Mouse (Mus musculus): ENCODE measurements around the gene Arhgap18. TPM values are rescaled to one million over a fixed set of nuclear protein-coding genes. Genes with fewer than 3 reads are reported as not detected.

The Arhgap18 gene
- polyA plus RNA-seq, 1 experiment: 3.9 TPM

DNA sequence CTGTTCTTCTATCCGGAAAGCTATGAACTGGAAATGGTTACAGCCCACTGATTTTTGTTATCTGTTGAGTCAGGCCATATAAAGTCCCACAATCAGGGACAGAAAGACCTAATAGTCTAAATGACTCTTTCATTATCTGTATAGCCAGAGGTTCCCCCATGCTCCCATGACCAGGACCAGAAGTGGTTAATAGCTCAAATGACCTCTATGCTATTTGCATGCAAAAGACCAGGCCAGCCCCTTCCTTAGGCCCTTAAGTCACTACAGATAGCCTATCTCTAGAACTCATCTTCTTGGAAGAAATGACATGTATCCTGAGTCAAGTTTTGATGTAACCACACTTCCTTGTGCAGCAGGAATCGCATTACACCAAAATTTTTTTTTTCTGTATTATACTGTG, 4.0 kb downstream of the Arhgap18 start:
- H3K4me1 ChIP-seq (ENCODE audit: control insufficient read depth, insufficient read depth, low read length): no peaks in the 10 kb centered on the region; the same call in 1 of the 2 replicates
- TF ChIP-seq POLR2A (IDR thresholded peaks at IDR 0.05; ENCODE audit: borderline replicate concordance, extremely low read depth, low read depth, low read length) (no peak), CTCF (IDR thresholded peaks at IDR 0.05; ENCODE audit: insufficient read depth, low read length) (no peak)
- H3K4me3 ChIP-seq (replicated peaks; ENCODE audit: extremely low read depth, low read depth, low read length): no peak overlapping the region
- DNase-seq: no peak
- 76% methylated on average over 2 of the region's 2 CpGs for WGBS

DNA sequence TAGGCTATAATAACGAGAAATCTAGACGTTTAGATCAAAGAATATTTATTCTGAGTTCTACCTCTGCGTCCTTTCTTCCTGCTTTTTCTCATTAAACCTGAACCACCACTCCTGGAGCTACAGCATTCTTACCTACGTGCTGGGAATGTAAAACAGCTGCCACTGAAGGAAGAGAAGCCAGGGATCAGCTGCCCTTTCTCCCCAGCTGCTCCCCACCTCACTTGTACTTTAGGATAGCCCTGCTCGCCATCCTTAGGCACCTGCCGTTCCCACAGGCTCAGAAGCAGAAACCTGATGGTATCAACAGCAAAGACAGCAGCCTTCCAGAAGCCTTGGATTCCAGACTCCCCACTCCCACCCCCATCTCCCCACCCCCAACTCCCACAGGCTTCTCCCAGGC, 6.2 kb downstream of the Arhgap18 start:
- DNase-seq: no peak
- Histone ChIP-seq H3K4me3 (replicated peaks; ENCODE audit: extremely low read depth, low read depth, low read length) (no peak overlapping the region), H3K4me1 (ENCODE audit: control insufficient read depth, insufficient read depth, low read length) (no peaks in the 10 kb centered on the region)
- WGBS: 41% methylated on average over 6 of the region's 6 CpGs
- no peak for TF ChIP-seq POLR2A (IDR thresholded peaks at IDR 0.05; ENCODE audit: borderline replicate concordance, extremely low read depth, low read depth, low read length)
- no peak for TF ChIP-seq CTCF (IDR thresholded peaks at IDR 0.05; ENCODE audit: insufficient read depth, low read length)

DNA sequence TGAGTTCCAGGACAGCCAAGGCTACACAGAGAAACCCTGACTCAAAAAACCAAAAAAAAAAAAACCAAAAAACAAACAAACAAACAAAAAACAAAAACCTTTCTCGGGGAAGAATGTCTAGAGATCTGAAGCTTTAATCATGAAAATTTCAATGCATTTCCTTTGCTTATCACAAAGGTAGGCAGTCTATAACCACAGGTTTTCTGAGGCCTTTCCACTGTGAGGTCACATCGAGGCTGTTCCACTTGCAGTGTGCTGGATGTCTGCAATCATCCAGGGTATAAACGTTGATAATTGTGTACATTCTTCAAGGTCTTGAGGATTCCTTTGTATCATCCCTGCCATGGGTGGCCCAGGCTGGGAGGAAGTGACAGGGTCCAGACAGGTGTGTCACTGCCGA, 7.9 kb downstream of the Arhgap18 start:
- Histone ChIP-seq H3K4me3 (replicated peaks; ENCODE audit: extremely low read depth, low read depth, low read length) (no peak overlapping the region), H3K4me1 (ENCODE audit: control insufficient read depth, insufficient read depth, low read length) (no peaks in the 10 kb centered on the region)
- WGBS: 78% methylated on average over 4 of the region's 4 CpGs
- TF ChIP-seq CTCF (IDR thresholded peaks at IDR 0.05; ENCODE audit: insufficient read depth, low read length) (no peak), POLR2A (IDR thresholded peaks at IDR 0.05; ENCODE audit: borderline replicate concordance, extremely low read depth, low read depth, low read length) (no peak)
- DNase-seq: no peak

DNA sequence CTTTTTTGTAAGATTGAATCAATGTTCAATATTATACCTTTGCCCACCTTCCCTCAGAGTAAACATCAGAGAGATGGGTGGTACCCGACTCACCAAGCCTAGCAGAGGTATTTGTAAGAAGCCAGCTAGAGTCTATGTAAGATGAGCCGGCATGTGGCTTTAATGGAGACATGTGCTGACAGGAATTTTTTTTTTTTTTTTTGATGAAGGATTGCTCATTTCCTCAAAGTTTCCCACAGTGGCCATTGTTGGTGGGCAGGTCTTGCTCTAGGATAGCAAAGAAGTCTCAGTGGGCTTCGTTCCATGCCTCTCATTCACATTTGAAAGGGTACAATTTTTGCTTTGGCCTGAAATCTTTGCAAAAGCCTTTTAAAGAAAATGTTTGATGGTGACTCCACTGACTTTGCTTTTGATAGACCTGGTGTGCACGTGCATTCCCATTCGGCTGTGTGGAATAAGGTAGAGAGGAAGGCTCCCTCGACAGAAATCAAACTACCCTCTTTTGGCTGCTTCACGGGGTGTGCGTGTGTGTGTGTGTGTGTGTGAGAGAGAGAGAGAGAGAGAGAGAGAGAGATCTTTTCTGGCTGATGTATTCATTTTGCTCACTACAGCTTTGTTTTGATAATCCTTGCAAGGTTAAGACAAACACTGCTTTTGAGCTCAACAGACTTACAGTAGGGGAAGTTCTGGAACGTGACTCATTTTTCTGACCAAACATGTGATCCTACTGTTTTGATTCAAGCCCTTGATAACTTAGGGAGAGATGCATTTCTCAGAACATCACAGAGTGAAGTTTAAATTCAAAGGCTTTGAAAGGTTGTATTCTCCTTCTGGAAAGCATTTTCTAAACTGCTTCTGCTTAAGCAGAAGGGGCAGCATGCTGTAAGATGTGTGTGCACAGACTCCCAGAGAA, 9.0 kb downstream of the Arhgap18 start:
- Histone ChIP-seq H3K4me1 (ENCODE audit: control insufficient read depth, insufficient read depth, low read length) (no peaks in the 10 kb centered on the region), H3K4me3 (replicated peaks; ENCODE audit: extremely low read depth, low read depth, low read length) (no peak overlapping the region)
- TF ChIP-seq CTCF (IDR thresholded peaks at IDR 0.05; ENCODE audit: insufficient read depth, low read length) (no peak), POLR2A (IDR thresholded peaks at IDR 0.05; ENCODE audit: borderline replicate concordance, extremely low read depth, low read depth, low read length) (no peak)
- DNase-seq: no peak
- 39% methylated on average over 9 of the region's 9 CpGs for WGBS

DNA sequence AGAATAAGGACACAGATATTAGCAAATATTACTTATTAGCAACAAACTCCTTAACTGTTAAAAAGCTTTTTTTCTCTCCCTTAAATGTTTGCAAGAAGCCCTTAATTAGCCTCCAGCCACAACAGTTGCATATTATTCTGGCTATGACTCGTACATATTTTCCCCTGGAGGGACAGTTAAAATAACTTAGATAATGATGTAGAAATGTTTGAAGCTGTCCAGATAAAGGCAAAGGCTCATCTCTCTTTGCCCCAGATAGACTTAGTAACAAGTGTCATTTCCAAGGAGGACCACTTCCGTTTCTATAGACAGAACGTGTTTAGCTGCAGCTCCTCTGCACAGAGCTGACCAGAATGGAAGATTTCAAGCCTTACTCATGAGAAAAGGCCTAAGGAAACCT, 14.0 kb downstream of the Arhgap18 start:
- H3K4me3 ChIP-seq (replicated peaks; ENCODE audit: extremely low read depth, low read depth, low read length): no peak overlapping the region
- DNase-seq: no peak
- peaks cover 2% of the 10 kb centered on the region; the same call in 1 of the 2 replicates for H3K4me1 ChIP-seq (ENCODE audit: control insufficient read depth, insufficient read depth, low read length)
- WGBS: 80% methylated on average over 3 of the region's 3 CpGs
- no peak for TF ChIP-seq CTCF (IDR thresholded peaks at IDR 0.05; ENCODE audit: insufficient read depth, low read length)
- no peak for TF ChIP-seq POLR2A (IDR thresholded peaks at IDR 0.05; ENCODE audit: borderline replicate concordance, extremely low read depth, low read depth, low read length)

DNA sequence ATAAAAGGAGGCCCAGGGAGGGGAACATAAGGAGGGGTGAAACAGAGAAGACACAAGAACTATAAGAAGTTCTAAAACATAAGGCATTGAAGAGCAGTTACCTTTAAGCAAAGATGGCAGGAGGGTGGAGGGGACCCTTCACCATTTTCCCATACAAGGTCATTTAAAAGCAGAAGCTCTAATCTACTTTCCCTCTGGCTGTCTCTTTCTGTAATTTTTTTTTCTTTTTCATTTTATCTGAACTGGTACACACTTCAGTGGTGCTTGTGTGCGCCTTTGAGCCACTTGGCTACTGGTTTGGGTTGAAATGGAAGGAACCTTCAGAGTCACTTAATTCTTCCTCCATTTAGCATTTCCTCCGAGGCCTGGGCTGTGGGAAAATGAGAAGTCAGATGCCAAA, 15.7 kb downstream of the Arhgap18 start:
- no peak for TF ChIP-seq CTCF (IDR thresholded peaks at IDR 0.05; ENCODE audit: insufficient read depth, low read length)
- no peak for TF ChIP-seq POLR2A (IDR thresholded peaks at IDR 0.05; ENCODE audit: borderline replicate concordance, extremely low read depth, low read depth, low read length)
- Histone ChIP-seq H3K4me1 (ENCODE audit: control insufficient read depth, insufficient read depth, low read length) (peaks cover 6% of the 10 kb centered on the region; the same call in 1 of the 2 replicates), H3K4me3 (replicated peaks; ENCODE audit: extremely low read depth, low read depth, low read length) (no peak overlapping the region)
- no peak for DNase-seq
- 64% methylated on average over 2 of the region's 2 CpGs for WGBS

DNA sequence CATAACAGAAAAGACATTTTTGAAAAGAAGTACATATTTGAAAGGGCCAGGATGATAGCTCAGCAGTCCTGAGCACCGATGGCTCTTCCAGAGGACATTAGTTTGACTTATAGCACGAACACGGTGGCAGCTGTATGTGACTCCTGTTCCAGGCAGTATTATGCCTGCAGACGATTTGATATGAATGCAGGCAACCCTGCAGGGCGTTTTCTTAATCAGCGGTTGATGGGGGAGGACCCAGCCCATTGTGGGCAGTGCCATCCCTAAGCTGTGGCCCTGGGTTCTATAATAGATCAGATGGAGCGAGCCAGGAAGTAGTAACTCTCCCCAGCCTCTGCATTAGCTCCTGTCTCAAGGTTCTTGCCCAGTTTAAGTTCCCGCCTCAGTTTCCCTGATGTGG, 16.8 kb downstream of the Arhgap18 start:
- DNase-seq: no peak
- no peak for TF ChIP-seq CTCF (IDR thresholded peaks at IDR 0.05; ENCODE audit: insufficient read depth, low read length)
- TF ChIP-seq POLR2A (IDR thresholded peaks at IDR 0.05; ENCODE audit: borderline replicate concordance, extremely low read depth, low read depth, low read length): no peak
- Histone ChIP-seq H3K4me3 (replicated peaks; ENCODE audit: extremely low read depth, low read depth, low read length) (no peak overlapping the region), H3K4me1 (ENCODE audit: control insufficient read depth, insufficient read depth, low read length) (peaks cover 6% of the 10 kb centered on the region; the same call in 1 of the 2 replicates)
- WGBS: 95% methylated on average over 8 of the region's 8 CpGs

DNA sequence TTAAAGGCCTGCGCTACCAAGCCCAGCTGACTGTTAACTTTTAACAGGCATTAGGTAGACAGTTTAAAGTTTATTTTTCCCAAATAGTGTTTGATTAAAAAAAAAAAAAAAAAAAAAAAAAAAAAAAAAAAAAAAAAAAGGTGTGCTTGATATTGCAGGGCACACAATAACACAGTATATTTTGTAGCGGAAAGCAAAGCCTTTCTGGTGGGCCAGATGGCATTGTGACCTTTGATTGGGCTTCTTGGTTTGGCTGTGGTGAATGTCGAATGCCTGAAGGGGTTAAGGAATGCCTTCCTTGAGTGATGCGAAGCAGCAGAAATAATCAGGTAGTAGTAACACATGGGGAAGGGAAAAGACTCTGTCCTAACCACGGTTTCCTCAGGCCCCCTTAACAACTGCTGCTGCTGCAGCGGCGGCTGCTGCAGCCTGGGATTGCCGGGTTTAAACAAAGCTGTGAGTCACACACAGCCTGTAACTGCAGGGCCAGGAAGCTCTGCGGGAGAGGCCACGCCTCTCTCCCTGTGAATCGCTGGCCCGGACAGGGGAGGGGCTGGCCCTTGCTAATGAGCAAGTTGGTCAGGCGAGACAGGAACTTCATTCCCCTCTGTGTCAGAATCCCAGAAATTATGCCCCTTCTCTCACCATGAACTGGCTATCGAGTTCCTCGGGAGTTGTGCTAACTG, 18.9 kb downstream of the Arhgap18 start:
- Histone ChIP-seq H3K4me1 (ENCODE audit: control insufficient read depth, insufficient read depth, low read length) (peaks cover 8% of the 10 kb centered on the region; the same call in 1 of the 2 replicates), H3K4me3 (replicated peaks; ENCODE audit: extremely low read depth, low read depth, low read length) (peak overlapping the region; percentile 86)
- TF ChIP-seq POLR2A (IDR thresholded peaks at IDR 0.05; ENCODE audit: borderline replicate concordance, extremely low read depth, low read depth, low read length) (no peak; the same call in 1 of the 2 replicates), CTCF (IDR thresholded peaks at IDR 0.05; ENCODE audit: insufficient read depth, low read length) (no peak)
- WGBS: 8% methylated on average over 15 of the region's 15 CpGs
- no peak for DNase-seq

DNA sequence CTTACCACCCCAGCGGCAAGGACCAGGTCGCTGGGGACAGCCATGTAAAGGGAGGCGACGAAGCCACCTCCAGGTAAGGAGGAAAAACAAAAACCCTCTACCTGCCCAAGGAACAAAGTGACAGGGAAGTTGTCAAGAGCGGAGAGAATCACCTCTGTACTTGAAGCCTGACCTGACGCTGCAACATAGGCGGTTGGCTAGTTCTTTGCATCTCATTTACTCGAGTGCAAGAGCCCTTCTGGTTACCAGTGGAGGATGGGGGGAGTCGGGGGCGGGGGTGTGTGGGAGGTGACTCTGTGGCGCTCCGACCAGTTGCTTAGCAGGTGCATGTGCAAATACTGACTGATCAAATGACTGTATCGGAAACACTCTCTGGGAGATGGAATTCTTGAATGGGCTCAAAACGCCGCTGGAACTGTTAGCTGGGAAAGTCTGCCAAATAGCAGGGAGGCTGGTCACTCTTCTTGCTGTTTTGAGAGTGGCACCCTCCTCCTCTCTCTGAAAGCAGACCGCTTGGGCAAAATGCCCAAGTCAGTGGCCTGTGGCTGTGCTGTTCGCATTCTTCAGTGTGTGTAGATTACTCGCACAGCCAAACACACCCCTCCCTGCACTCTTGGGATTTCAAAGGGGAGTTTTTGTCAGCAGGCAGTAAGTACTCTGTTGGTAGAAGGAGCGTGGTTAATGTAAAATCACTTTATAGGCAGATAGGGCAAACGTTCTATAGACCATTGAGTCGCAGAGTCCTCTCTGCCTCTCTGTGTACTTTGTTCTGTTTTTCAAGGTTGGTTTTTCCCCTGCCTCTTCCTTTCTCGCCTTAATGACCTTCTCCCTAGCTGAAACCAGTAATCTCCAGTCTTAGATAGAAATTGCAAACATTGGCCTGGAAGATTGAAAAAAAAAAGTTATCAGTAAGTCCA, 19.7 kb downstream of the Arhgap18 start:
- WGBS: under 1% methylated on average over 22 of the region's 22 CpGs
- Histone ChIP-seq H3K4me3 (replicated peaks; ENCODE audit: extremely low read depth, low read depth, low read length) (peak overlapping the region; percentile 86), H3K4me1 (ENCODE audit: control insufficient read depth, insufficient read depth, low read length) (peaks cover 8% of the 10 kb centered on the region; the same call in 1 of the 2 replicates)
- TF ChIP-seq POLR2A (IDR thresholded peaks at IDR 0.05; ENCODE audit: borderline replicate concordance, extremely low read depth, low read depth, low read length) (no peak), CTCF (IDR thresholded peaks at IDR 0.05; ENCODE audit: insufficient read depth, low read length) (no peak)
- peak; percentile 76 for DNase-seq
